Mouse (Mus musculus) frontal cortex, postnatal 36 days (tissue): ENCODE measurements around the gene Gjb6.
A peak's percentile ranks its signal among the peaks of the same experiment; 100 is the strongest.

Experiments used
- DNase-seq, 2 experiments: peaks; one replicate each; pipeline ENCODE4 v3.0.0; 2022; ENCODE audit warnings: low spot score in 2 of 2

Gene Gjb6

GRCm38 (mm10) chr14:57133161-57133661 lies at the start of gene Gjb6:
Gjb6 (minus strand) TSS chr14:57133611.
- peak in 1 of 2 experiments; percentile 18 for DNase-seq

- DNase-seq: no peak
Measured at GRCm38 (mm10) chr14:57165493-57165892, 32.1 kb upstream of the Gjb6 start.

DNA sequence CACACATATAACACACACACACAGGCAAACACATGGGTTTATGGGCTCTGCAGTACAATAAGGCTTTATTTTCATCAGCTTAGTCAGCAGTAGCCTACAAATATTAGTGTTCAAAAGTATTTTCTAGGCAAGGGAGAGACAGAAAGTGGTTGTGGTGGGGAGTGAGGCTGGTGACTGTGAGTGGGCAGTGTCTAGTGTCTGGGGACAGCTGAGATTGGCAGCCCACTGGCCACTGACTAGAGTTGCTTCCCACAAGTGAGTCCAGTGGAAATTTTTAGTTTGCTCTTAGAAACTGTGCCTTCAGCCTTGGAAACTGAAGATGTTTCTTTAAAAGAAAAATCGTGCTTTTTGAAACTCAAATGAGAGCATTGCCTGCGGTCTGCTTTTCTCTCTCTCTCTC lies 28.4 kb upstream of the Gjb6 start:
- peak in 1 of 2 experiments; percentile 17 for DNase-seq

DNA sequence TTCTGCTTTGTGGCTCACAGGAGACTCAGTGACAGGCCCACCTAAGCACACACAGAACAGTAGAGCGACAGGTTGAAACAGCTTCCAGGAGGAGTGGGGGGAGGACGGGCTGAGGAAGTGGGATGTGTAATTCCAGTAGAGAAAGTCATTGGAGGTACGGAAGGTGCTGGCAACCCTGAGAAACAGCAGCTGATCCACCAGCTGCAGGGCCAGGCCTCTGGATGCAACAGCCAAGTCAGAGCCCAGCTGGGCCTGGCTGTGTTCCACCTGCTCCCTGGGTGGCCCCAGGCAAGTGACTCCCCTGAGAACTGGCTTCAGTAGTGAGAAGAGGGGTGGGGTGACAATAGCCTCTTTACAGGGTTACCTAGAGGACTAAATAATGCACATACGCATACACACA lies 27.8 kb upstream of the Gjb6 start:
- DNase-seq: peak in 1 of 2 experiments; percentile 30

GRCm38 (mm10) chr14:57154916-57155315 lies 21.5 kb upstream of the Gjb6 start:
- no peak for DNase-seq

DNA sequence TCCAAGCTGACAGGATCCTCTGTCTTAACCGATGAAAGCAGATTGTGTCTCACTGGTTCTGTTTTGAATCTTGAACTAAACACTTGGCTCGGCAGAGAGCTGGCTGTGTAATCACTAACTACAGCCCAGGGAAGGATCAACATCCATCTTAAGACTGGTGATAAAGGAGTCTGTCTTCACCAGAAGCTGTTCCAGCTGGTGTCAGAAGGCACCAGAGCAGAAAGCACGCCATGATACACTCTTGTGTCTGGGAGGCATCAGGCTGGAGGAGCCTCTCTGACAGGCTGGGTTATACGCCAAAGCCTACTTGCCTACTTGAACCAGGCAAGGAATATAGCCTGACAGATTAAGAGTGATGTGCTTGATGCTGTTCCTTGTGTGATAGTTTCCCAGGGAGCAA lies 12.3 kb upstream of the Gjb6 start:
- no peak for DNase-seq

DNA sequence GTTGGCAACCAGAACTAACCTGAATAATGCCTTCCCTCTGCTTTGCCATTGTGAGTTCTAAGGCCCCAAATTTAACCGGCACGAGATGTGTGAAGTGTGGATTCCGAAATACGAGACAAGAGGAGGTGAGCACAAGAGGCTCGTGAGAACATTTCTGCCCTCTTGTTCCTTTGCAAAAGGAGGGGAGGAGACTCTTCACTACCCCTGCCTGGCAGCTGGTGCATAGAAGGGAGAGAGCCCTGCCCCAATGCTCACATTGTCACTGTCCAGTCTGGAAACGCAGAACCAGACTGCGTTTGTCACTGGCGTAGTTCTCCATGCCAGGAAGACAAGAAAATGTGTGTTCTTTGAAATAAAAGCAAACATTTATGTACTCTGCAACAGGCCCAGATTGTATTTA lies 1.9 kb upstream of the Gjb6 start:
- DNase-seq: no peak

DNA sequence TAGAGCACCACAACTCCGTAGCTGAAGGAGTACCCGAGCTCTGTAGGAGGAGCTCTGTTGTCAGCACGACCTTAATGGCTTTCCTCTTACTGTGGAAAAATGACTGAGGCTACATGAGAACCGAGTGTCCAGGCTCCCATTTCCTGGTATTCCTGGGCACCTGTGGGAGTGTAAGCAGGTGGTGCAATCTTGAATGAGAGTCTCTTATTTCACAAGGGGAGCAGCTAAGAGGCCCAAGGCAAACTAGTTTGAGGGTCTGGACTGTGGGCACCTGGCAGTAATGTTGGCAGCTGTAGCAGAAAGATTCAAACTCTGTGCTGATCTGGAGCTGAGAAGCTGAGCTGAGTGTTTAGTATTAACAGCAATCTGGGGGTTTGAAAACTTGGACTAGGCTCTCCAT lies 6.0 kb downstream of the Gjb6 start:
- no peak for DNase-seq

DNA sequence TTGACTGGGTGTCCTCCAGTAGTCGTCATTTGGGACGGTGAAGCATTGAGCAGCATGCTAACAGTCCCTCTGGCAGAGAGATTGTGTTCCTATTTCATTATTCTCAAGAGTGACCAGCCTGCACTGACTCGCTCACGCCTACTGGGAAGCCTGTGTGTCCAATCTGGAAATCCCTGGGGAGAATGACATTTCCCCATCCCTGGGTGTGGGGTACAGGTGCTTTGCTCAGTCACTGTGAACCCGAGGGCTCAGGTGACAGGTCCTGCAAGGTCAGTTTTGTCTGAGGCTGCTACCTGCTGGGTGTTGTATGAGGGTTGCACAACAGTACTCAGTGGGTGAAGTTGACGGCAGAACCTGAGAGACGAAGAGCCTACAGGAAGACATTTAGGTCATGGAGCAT lies 11.1 kb downstream of the Gjb6 start:
- no peak for DNase-seq

DNA sequence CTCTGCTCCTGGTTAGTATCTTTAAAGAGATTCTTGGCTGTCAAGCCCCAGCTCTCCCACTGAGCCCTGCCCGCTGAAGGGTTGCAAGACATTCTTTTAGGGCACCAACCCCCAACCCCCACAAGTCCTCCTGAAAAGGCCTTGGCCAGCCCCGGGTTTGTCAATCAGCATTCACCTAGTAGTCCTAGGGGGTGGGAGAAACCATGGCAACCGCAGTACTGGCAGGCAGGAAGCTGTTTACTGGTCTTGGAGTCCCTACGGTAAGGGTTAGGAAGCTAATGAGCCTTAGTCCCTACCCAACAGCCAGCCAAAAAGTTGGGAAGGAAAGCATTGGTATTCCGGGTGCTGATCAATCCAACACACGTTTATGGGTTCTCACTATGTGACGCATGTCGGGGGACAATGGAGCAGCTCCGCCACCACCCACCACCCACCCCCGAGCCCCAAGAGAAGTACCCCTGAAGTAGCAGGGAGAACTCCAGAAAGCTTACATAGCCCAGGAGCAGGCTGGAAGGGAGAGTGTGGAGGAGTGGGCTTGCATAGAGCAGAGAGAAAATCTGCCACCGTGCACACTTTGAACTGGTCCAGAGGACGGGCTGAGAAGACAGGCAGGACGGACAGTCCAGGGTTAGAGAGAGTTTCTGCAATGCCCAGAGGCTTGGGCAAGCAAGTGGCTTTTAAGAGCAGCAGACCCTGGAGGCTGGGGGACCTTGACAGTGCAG lies 17.4 kb downstream of the Gjb6 start, which contains the start of gene Gm4491:
Gm4491 (minus strand) TSS at position 61 of the 722 bp plus-strand sequence.
- DNase-seq: peak; percentile 22 to 53

GRCm38 (mm10) chr14:57109194-57109593 lies 24.2 kb downstream of the Gjb6 start:
- DNase-seq: peak; percentile 46 to 59

DNA sequence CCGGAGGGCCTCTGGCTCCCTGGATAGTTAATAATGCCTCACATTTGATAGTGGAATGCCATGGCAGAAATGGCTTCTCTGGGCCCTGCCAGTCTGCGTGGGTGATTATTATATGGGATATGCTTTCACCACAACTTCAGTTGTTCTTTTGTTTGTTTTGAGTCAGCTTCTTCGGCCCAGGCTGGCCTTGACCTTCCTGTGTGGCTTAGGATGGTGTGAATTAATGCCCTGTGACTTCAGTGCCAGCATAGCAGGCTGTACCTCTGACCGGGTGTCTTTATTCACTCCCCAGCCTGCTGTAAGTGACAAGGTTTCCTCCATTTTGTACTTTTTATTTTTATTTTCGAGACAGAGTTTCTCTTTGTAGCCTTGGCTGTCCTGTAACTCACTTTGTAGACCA lies 25.5 kb downstream of the Gjb6 start:
- DNase-seq: no peak

DNA sequence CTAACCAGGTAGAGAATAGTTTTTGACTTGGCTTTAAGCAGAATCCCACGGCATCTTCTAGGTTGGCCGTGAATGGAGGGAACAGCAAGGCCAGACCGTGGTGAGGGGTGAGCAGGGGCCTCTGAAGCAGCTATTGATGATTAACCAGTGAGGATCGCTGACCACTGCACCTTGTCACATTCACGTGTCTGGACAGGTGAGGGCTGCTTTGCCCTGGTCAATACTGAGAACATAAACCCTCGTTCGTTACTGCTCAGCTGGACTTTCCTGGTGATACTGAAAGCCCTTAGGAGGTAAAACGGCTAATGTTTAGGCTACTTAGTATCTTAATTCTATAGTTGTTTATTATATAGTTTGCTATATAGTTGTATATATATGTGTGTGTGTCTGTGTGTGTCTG lies 26.3 kb downstream of the Gjb6 start:
- no peak for DNase-seq

- DNase-seq: no peak
Measured at GRCm38 (mm10) chr14:57105721-57106120, 27.7 kb downstream of the Gjb6 start.

DNA sequence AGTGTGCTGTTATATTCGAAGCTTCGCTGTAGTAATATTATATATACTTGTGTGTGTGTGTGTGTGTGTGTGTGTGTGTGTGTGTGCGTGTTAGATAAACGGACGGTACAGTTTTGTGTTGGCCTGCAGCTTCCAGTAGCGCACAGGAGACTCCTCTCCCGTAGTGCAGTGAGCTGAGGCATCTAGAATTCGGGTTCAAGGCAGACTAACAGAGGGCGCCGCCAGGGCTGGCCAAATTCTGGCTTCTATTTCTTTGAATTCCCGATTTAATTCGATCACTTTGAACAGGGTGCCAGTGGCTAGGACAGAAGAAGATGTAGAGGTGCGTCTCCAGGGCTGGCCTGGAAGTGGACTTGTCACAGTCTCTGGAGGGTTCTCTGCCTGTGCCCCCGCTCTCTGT lies 28.3 kb downstream of the Gjb6 start:
- no peak for DNase-seq

- DNase-seq: no peak
Measured at GRCm38 (mm10) chr14:57104106-57105023, 29.0 kb downstream of the Gjb6 start, which contains the start of gene Gjb2. Gjb2 (minus strand) TSS chr14:57104702.

- no peak for DNase-seq
Measured at GRCm38 (mm10) chr14:57103711-57104105, 29.7 kb downstream of the Gjb6 start.

DNA sequence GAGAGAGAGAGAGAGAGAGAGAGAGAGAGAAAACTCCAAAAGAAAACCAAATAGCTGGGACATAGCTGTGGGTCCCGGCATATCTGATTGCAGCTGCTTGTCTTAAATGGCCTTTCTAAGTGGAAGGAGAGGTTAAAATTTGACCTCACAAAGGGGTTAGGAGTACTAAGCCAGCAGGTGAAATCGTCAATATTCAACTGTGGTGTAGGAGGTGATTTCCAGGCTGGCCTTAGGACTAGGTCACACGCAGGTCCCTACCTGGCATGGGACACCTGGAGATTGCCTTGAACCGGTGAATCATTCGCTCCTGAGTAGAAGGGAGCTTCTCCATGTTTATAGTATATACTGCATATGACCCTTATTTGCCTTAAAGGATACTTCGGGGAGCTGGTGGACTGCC lies 30.3 kb downstream of the Gjb6 start:
- no peak for DNase-seq

GRCm38 (mm10) chr14:57101623-57102022 lies 31.8 kb downstream of the Gjb6 start:
- DNase-seq: no peak

DNA sequence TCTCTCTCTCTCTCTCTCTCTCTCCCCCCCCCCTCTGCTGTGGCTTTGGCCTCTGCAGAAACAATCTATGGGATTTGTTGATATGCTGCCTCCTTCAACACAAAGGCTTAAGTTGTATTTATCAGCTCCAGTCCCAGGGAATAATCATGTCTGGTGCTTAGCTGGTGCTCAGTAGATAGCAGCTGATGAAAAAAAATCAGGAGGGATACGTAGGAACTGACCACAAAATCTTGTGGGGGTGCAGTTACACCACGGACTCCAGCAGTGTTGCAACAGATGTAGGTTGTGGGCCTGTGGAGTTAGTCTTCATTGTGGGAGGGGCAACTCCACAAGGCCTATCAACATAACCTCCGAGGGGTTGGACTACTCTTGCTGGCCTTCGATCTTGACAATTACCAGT lies 37.6 kb downstream of the Gjb6 start:
- DNase-seq: no peak

- peak; percentile 19 to 63 for DNase-seq
Measured at GRCm38 (mm10) chr14:57093029-57093428, 40.4 kb downstream of the Gjb6 start.

DNA sequence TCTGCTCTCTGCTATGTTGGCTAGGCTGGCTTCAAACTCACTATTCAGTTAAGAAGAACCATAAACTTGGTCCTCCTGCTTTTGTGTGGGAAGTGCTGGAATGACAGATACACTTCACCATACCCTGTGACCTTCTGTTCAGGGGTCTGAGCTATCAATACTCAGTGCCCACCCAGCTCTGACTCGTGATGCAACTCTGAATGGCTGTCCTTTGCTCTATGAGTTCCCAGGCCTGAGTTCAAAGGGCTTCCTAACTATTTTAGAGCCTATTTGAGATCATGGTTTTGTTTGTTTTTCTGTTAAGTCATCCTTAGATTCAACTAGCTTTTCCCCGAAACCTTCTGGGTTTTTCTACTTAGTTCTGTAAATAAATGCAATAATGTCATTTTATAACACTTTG lies 43.4 kb downstream of the Gjb6 start:
- DNase-seq: no peak

- DNase-seq: no peak
Measured at GRCm38 (mm10) chr14:57089107-57089506, 44.3 kb downstream of the Gjb6 start.
